Mouse (Mus musculus): ENCODE results near the gene Sox14.

The Sox14 gene

GRCm38 (mm10) chr9:99850354-99850753, 25.6 kb downstream of the Sox14 start:
- in situ Hi-C loops (cut with MseI, MboI) = no loop called here

DNA sequence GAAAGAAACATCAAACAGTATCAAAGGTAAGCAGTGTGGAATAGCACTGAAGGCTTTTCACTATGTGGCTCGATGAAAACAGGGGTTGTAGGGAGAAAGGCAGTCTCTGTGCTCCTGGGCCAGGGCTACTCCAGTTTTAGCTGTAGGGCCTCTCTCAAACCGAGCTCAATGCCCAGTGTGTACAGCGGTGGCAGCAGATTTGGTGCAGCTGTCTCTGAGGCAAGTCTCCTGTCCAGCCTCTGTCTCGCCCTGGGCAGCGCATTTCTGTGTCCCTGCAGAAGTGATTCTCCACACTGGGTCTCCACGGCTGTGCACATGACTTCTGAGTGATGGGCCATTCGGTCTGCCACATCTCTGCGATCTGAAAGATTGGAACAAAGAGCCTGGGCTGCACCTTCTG, 27.6 kb downstream of the Sox14 start:
- in situ Hi-C loops (cut with MseI, MboI) = loop anchor here (10.0 kb wide), 2 partner anchors 516 to 536 kb away; no protein-coding TSS in a partner anchor

GRCm38 (mm10) chr9:99846820-99847219, 29.1 kb downstream of the Sox14 start:
- in situ Hi-C loops (cut with MseI, MboI) = loop anchor here (10.0 kb wide), 2 partner anchors 518 to 538 kb away; no protein-coding TSS in a partner anchor

- in situ Hi-C loops (cut with MseI, MboI) = no loop called here
Observed at GRCm38 (mm10) chr9:99839367-99839766, 36.6 kb downstream of the Sox14 start.

DNA sequence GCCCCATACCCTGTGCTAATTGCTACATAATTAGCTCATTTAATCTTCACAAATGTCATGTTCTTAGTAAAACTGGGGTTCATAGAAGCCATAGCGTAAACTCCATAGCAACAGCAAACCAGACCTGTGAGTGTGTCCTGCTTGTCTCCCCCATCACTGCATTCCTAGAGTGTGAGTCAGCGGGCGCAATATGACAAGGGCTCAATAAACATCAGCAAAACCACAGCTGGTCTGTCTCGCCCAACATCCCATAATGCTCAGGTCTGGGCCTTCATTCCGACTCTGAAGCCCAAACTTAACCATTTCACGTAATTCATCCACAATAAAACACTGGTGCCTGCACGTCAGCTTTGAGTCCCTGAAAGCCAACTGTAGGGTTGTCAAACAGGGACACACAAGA, 37.1 kb downstream of the Sox14 start:
- in situ Hi-C loops (cut with MseI, MboI) = no loop called here

DNA sequence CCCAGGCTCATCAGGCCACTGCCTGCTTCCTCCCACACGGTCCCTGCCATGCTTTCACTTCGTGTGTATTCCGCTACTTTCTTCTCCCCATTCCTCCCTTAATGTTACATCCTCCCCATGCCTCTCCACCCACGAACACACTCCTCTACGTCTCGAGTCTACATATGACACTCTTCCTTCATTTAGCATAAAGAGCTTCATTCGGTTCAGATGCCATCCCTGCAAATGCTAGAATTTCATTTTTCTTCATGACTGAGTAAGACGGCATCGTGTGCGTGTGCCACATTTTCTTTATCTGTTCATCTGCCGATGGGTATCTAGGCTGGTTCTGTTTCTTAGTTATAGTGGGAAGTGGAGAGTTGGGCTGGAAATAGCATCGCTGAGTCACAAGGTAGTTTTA, 39.3 kb downstream of the Sox14 start:
- in situ Hi-C loops (cut with MseI, MboI) = no loop called here

DNA sequence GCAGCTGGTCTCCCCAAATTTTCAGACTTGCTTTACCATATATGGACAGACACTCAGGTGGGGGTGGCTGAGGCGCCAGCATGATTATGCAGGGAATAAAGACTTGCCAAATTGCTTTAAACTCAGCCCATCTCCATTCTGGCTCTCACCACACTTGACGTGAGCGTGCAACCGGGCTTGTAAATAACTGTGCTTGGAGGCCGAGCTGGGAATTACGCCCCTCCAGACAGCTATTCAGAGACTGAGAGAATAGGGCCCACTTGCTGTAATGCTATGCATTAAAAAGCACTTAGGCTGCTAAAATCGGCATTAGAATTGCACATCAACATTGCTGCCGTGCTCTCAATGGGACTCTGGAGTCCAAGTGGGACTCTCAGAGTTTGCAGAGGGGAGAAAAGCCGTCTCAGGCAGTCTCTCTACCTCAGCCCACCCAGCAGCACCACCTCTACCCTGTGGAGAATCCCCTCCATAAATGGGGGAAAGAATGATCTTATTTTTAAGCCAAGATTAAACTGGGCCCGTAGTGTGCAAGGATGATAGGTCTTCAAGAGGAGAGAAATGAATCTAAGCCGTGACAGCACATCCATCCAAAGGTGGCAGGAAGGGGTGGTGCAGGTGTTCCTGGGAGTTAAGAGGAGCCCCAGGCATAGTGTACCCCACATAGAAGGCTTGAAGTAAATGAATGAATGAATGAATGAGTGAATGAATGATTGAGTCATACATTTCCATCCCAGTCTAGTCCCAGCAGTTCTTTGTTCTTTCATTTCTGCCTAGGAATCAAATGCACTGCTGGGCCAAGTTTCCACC, 40.1 kb downstream of the Sox14 start:
- in situ Hi-C loops (cut with MseI, MboI) = no loop called here
